Mouse (Mus musculus): ENCODE data around the gene Cdkal1. TPM values are rescaled to one million over a fixed set of nuclear protein-coding genes. Genes with fewer than 3 reads are reported as not detected.
A peak's percentile ranks its signal among the peaks of the same experiment; 100 is the strongest.

The Cdkal1 gene
- polyA plus RNA-seq, 1 experiment from 2014 or later = 33.9 TPM

DNA sequence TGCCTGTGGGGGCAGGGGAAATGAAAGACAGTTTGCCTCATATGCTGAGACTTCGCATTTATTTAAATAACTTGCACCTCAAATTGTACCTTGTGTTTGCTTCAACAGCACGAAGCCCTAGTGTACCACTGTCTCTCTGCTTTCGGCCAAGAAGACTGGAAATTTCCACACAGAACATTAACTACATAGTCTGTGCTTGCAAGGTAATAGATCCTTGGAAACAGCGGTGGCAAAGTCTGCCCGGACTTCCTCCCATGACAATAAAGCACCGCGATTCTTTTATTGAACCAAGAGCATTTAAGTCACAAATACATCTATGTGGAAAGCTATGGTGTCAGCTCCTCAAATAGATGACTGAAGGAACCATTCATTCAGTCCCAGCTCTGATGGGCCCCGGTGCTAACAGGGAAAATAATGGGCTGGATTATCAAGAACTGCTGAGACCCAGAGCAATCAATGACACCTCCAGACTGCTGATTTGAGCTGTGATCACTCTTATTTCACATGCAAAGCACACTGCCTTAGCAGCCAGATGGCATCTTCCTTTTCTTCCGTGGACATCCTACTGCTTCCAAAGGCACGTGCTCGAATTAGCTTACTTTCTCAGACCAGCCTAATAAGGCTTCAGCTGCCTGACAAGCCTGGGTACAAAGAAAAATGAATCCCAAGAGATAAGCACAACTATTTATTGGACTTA lies 591.3 kb downstream of the Cdkal1 start:
- Histone ChIP-seq H3K27me3 (replicated peaks; ENCODE audit: control insufficient read depth, insufficient read depth, low read length) (no peaks in the 10 kb centered on the region), H3K36me3 (ENCODE audit: control insufficient read depth, insufficient read depth, low read length) (no peaks in the 10 kb centered on the region), H3K4me2 (ENCODE audit: low read length) (no peak overlapping the region), H3K9ac (ENCODE audit: low read length) (no peak overlapping the region), H3K9me3 (ENCODE audit: control insufficient read depth, low read length) (no peaks in the 10 kb centered on the region), H3K4me1 (replicated peaks; ENCODE audit: control insufficient read depth, insufficient read depth, low read length) (0 out of 2 replicates have a peak, but pooled peaks cover 3% of the 10 kb centered on the region), H3K27ac (ENCODE audit: low read depth) (no peak overlapping the region), H3K4me3 (ENCODE audit: low read depth, low read length) (no peak overlapping the region)
- peak; percentile 37 for DNase-seq (ENCODE audit: low spot score)
- ATAC-seq (replicated peaks; ENCODE audit: low FRiP score, low TSS enrichment, low read depth) = no peak
- 83% methylated on average over 11 of the region's 11 CpGs for WGBS

DNA sequence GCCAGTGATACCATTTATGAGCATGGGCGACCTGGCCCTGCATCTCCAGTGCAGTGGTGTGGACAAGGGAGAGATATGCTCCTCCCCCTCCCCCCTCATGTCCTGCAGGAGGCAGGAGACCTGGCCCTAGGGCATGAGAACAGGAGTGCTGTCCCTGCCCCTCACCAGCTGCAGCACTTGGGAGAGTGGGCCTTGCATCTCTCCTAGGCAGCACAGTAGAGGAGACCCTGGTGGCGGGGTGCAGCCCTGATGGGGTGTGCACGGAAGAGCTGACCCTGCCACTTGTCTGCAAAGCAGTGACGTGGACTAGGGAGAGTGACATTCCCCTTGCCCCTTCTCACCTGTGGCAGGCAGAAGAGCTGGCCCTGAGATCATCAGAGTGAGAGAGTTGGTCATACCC lies 593.3 kb downstream of the Cdkal1 start:
- DNase-seq (ENCODE audit: low spot score) = peak; percentile 16
- H3K4me1 ChIP-seq (replicated peaks; ENCODE audit: control insufficient read depth, insufficient read depth, low read length) = 0 out of 2 replicates have a peak, but pooled peaks cover 3% of the 10 kb centered on the region
- H3K27ac ChIP-seq (ENCODE audit: low read depth) = no peak overlapping the region
- H3K4me2 ChIP-seq (ENCODE audit: low read length) = no peak overlapping the region
- H3K9me3 ChIP-seq (ENCODE audit: control insufficient read depth, low read length) = no peaks in the 10 kb centered on the region
- WGBS = 93% methylated on average over 4 of the region's 4 CpGs
- no peaks in the 10 kb centered on the region for H3K27me3 ChIP-seq (replicated peaks; ENCODE audit: control insufficient read depth, insufficient read depth, low read length)
- no peak for ATAC-seq (replicated peaks; ENCODE audit: low FRiP score, low TSS enrichment, low read depth)
- no peaks in the 10 kb centered on the region for H3K36me3 ChIP-seq (ENCODE audit: control insufficient read depth, insufficient read depth, low read length)
- H3K9ac ChIP-seq (ENCODE audit: low read length) = no peak overlapping the region
- no peak overlapping the region for H3K4me3 ChIP-seq (ENCODE audit: low read depth, low read length)

DNA sequence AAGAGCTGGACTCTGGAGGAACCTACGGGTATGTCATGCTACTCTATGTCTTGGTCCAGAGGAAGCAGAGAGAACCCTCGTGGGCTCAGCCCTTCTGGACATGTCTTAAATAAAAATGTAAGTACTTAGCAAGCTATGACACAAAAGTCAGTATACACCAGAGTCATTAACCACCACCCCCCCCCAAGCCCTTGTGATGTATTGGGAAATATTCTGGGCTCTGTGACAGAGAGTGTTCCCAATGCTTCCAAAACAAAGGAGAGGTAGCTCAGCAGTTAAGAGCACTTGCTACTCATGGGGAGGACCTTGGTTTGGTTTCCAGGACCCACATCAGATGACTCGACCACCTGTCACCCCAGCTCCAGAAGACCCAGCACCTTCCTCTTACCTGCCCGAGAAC lies 606.9 kb downstream of the Cdkal1 start:
- Histone ChIP-seq H3K4me3 (ENCODE audit: low read depth, low read length) (no peak overlapping the region), H3K9me3 (ENCODE audit: control insufficient read depth, low read length) (no peaks in the 10 kb centered on the region), H3K27me3 (replicated peaks; ENCODE audit: control insufficient read depth, insufficient read depth, low read length) (no peaks in the 10 kb centered on the region), H3K27ac (ENCODE audit: low read depth) (no peak overlapping the region), H3K36me3 (ENCODE audit: control insufficient read depth, insufficient read depth, low read length) (no peaks in the 10 kb centered on the region), H3K4me1 (replicated peaks; ENCODE audit: control insufficient read depth, insufficient read depth, low read length) (no peaks in the 10 kb centered on the region), H3K4me2 (ENCODE audit: low read length) (no peak overlapping the region), H3K9ac (ENCODE audit: low read length) (no peak overlapping the region)
- DNase-seq (ENCODE audit: low spot score) (no peak), ATAC-seq (replicated peaks; ENCODE audit: low FRiP score, low TSS enrichment, low read depth) (no peak)
- WGBS = 77% methylated on average over 4 of the region's 4 CpGs

DNA sequence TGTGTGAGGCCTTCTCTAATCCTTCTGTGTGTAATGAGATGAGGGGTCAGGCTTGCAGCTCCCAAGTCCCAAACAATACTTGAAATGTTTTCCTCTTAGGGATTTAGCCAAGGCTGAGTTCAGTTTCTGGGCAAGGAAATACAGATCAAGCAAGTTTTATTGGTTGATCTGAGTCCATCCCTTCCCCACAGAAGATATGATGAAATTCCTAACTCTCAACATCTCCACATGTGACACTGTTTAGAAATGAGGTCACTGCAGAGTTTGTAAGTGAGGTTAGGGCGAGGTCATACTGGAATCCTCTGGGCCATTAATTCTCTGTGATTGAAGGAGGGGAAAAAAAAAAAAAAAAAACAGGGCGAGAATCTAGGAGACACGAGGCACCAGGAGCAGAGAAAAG lies 607.7 kb downstream of the Cdkal1 start:
- ATAC-seq (replicated peaks; ENCODE audit: low FRiP score, low TSS enrichment, low read depth) (no peak), DNase-seq (ENCODE audit: low spot score) (no peak)
- WGBS = 42% methylated on average over 3 of the region's 3 CpGs
- no peaks in the 10 kb centered on the region for H3K27me3 ChIP-seq (replicated peaks; ENCODE audit: control insufficient read depth, insufficient read depth, low read length)
- no peak overlapping the region for H3K9ac ChIP-seq (ENCODE audit: low read length)
- H3K4me2 ChIP-seq (ENCODE audit: low read length) = no peak overlapping the region
- no peaks in the 10 kb centered on the region for H3K36me3 ChIP-seq (ENCODE audit: control insufficient read depth, insufficient read depth, low read length)
- no peak overlapping the region for H3K27ac ChIP-seq (ENCODE audit: low read depth)
- no peaks in the 10 kb centered on the region for H3K4me1 ChIP-seq (replicated peaks; ENCODE audit: control insufficient read depth, insufficient read depth, low read length)
- H3K4me3 ChIP-seq (ENCODE audit: low read depth, low read length) = no peak overlapping the region
- no peaks in the 10 kb centered on the region for H3K9me3 ChIP-seq (ENCODE audit: control insufficient read depth, low read length)

DNA sequence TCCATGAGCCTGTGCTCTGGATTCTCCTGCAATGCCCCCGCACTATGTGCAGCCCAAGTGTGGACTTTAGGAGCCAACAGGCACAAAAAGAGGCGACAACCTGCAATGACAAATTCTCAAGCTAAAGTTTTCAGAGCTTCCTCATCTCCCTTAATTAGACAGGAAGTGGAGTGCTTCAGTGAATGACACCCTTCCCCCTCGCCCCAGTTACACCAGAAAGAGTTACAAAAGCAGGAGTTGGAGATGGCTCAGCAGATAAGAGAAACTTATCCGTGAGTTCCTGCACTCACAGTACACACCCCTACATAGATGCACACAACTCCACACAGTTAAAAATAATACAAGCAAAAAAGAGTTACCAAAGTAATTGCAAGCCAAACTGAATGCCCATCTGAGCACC lies 620.4 kb downstream of the Cdkal1 start:
- Histone ChIP-seq H3K4me1 (replicated peaks; ENCODE audit: control insufficient read depth, insufficient read depth, low read length) (no peaks in the 10 kb centered on the region), H3K9me3 (ENCODE audit: control insufficient read depth, low read length) (no peaks in the 10 kb centered on the region), H3K4me3 (ENCODE audit: low read depth, low read length) (no peak overlapping the region), H3K4me2 (ENCODE audit: low read length) (no peak overlapping the region), H3K27me3 (replicated peaks; ENCODE audit: control insufficient read depth, insufficient read depth, low read length) (no peaks in the 10 kb centered on the region), H3K36me3 (ENCODE audit: control insufficient read depth, insufficient read depth, low read length) (no peaks in the 10 kb centered on the region), H3K27ac (ENCODE audit: low read depth) (no peak overlapping the region), H3K9ac (ENCODE audit: low read length) (no peak overlapping the region)
- WGBS = 74% methylated on average over 4 of the region's 4 CpGs
- ATAC-seq (replicated peaks; ENCODE audit: low FRiP score, low TSS enrichment, low read depth) (no peak), DNase-seq (ENCODE audit: low spot score) (no peak)

DNA sequence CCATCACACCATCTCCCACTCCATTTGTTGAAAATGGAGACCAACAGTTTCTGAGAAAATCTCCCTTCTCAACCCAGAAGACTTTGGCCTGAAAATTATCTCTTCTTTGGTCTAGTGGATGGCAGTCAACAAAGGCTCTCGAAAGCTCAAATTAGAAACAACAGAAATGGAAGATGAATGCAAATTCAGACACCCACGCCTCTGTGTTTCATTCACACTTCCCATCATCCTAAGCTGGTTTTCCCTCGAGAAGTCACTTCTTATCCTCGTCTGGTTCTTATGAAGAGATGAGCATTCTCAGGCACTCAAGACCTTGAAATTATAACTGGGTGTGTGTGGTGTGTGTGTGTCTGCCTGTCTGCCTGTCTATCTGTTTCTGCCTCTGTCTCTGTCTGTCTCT lies 621.0 kb downstream of the Cdkal1 start:
- 89% methylated on average over 4 of the region's 4 CpGs for WGBS
- no peak for DNase-seq (ENCODE audit: low spot score)

DNA sequence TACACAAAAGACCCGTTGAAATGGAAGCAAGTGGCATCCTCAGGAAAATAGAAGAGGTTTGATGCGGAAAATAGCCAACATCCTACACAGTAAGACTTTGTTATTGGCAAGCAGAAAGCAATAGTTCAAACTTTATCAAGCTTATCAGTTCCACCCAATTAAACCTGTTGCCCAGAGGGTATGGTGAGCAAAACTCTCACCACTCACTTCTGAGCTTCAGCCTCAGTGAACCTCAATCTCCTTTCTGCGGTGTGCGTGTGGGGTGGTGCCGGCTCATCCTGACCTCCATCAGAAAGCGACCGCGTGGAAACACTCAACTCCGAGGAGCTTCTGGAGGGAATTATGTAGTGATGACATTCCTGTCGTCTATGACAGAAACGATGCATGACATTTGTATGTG lies 621.5 kb downstream of the Cdkal1 start:
- no peak for ATAC-seq (replicated peaks; ENCODE audit: low FRiP score, low TSS enrichment, low read depth)

More for the DNA sequence above, 621.0 kb downstream of the Cdkal1 start:
- H3K36me3 ChIP-seq (ENCODE audit: control insufficient read depth, insufficient read depth, low read length) = no peaks in the 10 kb centered on the region
- no peak overlapping the region for H3K4me2 ChIP-seq (ENCODE audit: low read length)
- H3K9me3 ChIP-seq (ENCODE audit: control insufficient read depth, low read length) = no peaks in the 10 kb centered on the region
- no peak for ATAC-seq (replicated peaks; ENCODE audit: low FRiP score, low TSS enrichment, low read depth)
- H3K27me3 ChIP-seq (replicated peaks; ENCODE audit: control insufficient read depth, insufficient read depth, low read length) = no peaks in the 10 kb centered on the region
- H3K4me3 ChIP-seq (ENCODE audit: low read depth, low read length) = no peak overlapping the region
- H3K4me1 ChIP-seq (replicated peaks; ENCODE audit: control insufficient read depth, insufficient read depth, low read length) = no peaks in the 10 kb centered on the region
- no peak overlapping the region for H3K27ac ChIP-seq (ENCODE audit: low read depth)
- H3K9ac ChIP-seq (ENCODE audit: low read length) = no peak overlapping the region

DNA sequence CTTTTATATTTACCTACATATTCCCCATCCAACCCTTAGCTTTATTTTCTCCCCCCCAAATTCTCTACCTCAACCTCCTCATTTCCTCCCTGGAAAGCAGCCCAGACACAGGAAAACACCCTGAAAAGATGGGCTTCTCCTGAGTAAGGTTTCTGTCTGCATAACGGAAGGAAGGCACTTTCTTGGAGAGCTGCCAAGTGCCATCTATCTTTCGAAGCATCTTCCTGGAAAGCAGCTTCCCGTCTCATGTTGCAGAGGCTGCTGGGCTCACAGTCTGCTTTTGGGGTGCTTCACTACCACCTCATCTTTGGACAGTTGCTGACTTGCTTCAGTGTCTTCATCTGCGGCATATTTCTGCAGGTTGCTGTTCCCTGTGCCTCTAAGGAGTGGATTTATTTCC lies 622.8 kb downstream of the Cdkal1 start:
- no peak overlapping the region for H3K4me2 ChIP-seq (ENCODE audit: low read length)
- WGBS = 27% methylated on average over 4 of the region's 4 CpGs
- DNase-seq (ENCODE audit: low spot score) = peak; percentile 72

More for the DNA sequence above, 621.5 kb downstream of the Cdkal1 start:
- H3K27ac ChIP-seq (ENCODE audit: low read depth) = no peak overlapping the region
- no peak overlapping the region for H3K4me3 ChIP-seq (ENCODE audit: low read depth, low read length)
- no peak overlapping the region for H3K9ac ChIP-seq (ENCODE audit: low read length)
- no peak overlapping the region for H3K4me2 ChIP-seq (ENCODE audit: low read length)
- H3K9me3 ChIP-seq (ENCODE audit: control insufficient read depth, low read length) = no peaks in the 10 kb centered on the region
- WGBS = 92% methylated on average over 11 of the region's 11 CpGs
- no peaks in the 10 kb centered on the region for H3K27me3 ChIP-seq (replicated peaks; ENCODE audit: control insufficient read depth, insufficient read depth, low read length)
- no peak for DNase-seq (ENCODE audit: low spot score)
- no peaks in the 10 kb centered on the region for H3K4me1 ChIP-seq (replicated peaks; ENCODE audit: control insufficient read depth, insufficient read depth, low read length)
- H3K36me3 ChIP-seq (ENCODE audit: control insufficient read depth, insufficient read depth, low read length) = no peaks in the 10 kb centered on the region

DNA sequence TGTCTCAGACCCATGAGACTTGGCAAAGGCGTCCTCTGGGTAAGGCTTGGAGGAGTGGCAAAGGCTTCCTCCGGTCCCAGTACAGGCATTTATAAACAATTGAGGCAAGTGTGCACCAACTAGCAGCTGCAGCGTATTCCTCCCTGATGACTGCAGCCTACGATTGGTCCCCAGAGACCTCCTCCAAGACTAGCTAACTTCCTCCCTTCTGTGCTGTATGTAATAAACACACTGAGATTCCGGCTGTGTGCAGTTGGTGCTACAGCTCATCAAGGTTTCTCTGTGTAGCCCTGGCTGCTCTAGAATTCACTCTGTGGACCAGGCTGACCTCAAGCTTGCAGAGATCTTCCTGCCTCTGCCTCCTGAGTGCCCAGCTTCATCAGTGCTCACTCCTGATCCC lies 630.7 kb downstream of the Cdkal1 start:
- WGBS = 70% methylated on average over 5 of the region's 5 CpGs
- peaks cover under 1% of the 10 kb centered on the region; the same call in 1 of the 2 replicates for H3K9me3 ChIP-seq (ENCODE audit: control insufficient read depth, low read length)
- DNase-seq (ENCODE audit: low spot score) (no peak), ATAC-seq (replicated peaks; ENCODE audit: low FRiP score, low TSS enrichment, low read depth) (no peak)
- H3K27ac ChIP-seq (ENCODE audit: low read depth) = no peak overlapping the region
- peaks cover 5% of the 10 kb centered on the region; the same call in 1 of the 2 replicates for H3K4me1 ChIP-seq (replicated peaks; ENCODE audit: control insufficient read depth, insufficient read depth, low read length)
- H3K27me3 ChIP-seq (replicated peaks; ENCODE audit: control insufficient read depth, insufficient read depth, low read length) = no peaks in the 10 kb centered on the region
- H3K4me2 ChIP-seq (ENCODE audit: low read length) = no peak overlapping the region
- no peak overlapping the region for H3K9ac ChIP-seq (ENCODE audit: low read length)
- H3K4me3 ChIP-seq (ENCODE audit: low read depth, low read length) = no peak overlapping the region
- H3K36me3 ChIP-seq (ENCODE audit: control insufficient read depth, insufficient read depth, low read length) = no peaks in the 10 kb centered on the region

More for the DNA sequence above, 622.8 kb downstream of the Cdkal1 start:
- ATAC-seq (replicated peaks; ENCODE audit: low FRiP score, low TSS enrichment, low read depth) = 0 out of 2 replicates have a peak, but pooled peaks have one; percentile 27
- no peak overlapping the region for H3K4me3 ChIP-seq (ENCODE audit: low read depth, low read length)
- H3K9ac ChIP-seq (ENCODE audit: low read length) = no peak overlapping the region
- H3K27me3 ChIP-seq (replicated peaks; ENCODE audit: control insufficient read depth, insufficient read depth, low read length) = no peaks in the 10 kb centered on the region
- H3K36me3 ChIP-seq (ENCODE audit: control insufficient read depth, insufficient read depth, low read length) = no peaks in the 10 kb centered on the region
- H3K4me1 ChIP-seq (replicated peaks; ENCODE audit: control insufficient read depth, insufficient read depth, low read length) = no peaks in the 10 kb centered on the region
- no peaks in the 10 kb centered on the region for H3K9me3 ChIP-seq (ENCODE audit: control insufficient read depth, low read length)
- H3K27ac ChIP-seq (ENCODE audit: low read depth) = no peak overlapping the region

All from intestine, embryonic 14.5 days (tissue).